Mouse (Mus musculus): Measurements from ENCODE around the gene Pcdh20.

DNA sequence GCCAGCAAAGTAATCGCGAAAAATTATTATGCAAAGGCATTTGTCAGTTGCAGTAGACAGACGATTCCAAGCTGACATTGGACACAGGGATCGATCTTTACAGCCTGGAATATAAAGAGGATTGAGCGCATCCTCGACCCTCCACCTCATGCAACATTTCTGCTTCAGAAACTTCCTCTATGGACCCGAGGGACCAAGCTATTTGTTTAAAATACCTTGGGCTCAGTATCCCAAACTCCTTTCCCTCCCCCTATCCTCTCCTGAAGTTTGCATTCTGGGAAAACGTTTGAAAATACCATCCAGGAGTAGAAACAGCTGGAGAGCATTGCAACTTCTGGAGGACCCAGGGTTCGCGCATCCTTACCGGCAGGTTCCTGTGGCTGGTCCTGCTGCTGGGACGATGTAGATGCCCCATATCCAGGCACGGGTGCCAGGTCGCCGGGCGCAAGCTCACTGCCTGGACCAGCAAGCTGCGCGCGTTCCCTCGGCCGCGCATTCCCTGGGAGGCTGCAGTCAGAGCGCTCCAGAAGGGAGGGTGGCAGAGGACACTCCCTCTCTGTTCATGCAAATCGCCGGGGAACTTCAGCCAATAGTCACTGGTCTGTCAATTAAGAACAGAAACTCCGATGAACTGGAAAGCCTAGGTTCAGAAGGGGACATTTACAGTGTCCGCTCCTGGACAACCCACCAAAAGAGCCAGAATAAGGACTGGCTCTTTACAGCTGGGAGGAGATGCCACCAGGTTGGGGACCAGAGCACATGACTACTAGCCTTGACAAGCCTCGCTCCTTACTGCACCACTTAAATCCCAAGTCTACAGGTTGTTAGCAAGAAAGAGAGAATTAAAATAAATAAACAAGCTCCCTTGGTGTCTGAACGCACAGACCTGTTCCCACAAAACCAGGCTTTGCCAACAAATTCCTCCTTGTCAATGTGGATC lies at the start of gene Pcdh20:
- no peak for TF ChIP-seq CTCF (conservative IDR thresholded peaks at IDR 0.05; ENCODE audit: low read length)
- TF ChIP-seq NANOG (IDR thresholded peaks at IDR 0.05; ENCODE audit: borderline replicate concordance, low read length) = no peak
